Mouse (Mus musculus) megakaryocyte progenitor cell, adult 5-6 weeks (primary cell): ENCODE data around the gene Strc. TPM values are rescaled to one million over a fixed set of nuclear protein-coding genes. Genes with fewer than 3 reads are reported as not detected.

Source experiments
- ATAC-seq: replicated peaks from 2 replicates; pipeline ENCODE4 v1.8.0; 2016; ENCODE audit warnings: mild to moderate bottlenecking, moderate TSS enrichment, inconsistent platforms; ENCODE audit not compliant: poor library complexity
- total RNA-seq, 2 experiments: library from RNA; stranded (forward) in 1 of 2; stranded (reverse) in 1 of 2; fragments of 157-497, 149-512 nt in 1 of 2; fragments of 200-1000 nt in 1 of 2; gene quantifications; 2 replicates each; pipeline versions ENCODE4 v1.2.3 to v1.2.4; 2015 to 2017

The Strc gene
- total RNA-seq, 2 experiments from 2014 or later, result not detected

DNA sequence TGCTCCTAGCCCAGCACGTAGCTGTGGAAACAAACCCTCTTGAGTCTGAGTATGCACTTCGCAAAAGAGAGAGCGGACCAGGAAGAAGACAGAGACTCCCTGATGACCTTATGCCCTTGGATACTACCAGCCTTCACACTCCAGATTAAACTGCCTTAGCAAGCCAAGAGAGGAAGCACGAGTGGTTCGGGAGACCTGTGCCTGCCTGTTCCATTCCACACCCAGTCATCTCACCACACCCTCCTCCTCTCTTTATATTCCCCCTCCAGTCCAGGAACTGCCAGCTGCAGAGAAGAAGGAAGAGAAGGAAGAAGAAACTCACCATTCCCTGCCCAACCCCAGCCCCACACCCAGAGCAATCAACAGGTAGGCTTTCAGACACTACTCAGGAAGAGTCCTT lies 29.5 kb downstream of the Strc start, which contains the start of gene Ckmt1:
Ckmt1 (plus strand) TSS at position 221 of the 400 bp plus-strand sequence.
- ATAC-seq, result no peak

DNA sequence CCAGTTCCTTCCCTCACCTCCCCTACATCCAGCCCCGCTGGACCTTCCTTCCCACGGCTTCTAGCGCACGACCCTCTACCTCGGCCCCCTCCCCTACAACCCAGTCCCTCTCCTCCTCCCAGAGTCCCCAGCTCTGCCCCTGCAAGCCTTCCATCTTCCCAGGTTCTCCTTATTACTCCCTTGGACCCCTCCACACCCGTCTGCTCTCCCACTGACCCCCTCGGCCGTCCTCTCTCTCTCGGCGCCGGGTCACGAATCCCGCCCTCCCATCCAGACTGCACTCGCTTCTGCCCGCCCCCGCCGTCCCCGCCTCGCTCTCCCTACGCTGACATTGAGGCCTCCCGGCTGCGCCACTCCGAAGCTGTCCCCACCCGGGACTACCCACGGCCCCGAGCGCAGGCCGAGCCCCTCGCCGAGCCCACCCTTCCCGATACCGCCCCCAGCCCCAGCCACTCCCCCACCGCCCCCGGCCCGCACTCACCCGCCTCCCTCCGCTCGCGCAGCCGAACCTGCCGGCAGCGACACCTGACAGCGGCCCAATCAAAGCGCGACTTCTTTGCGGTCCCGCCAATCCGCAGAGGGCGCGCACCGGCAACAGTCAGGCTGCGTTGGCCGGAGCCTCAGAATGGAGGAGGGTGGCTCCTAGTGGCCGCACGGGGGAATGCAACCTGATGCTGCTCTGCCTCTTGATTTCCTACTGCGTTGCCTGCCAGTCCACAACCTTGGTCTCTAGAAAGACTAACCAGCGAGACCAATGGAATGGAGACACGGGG lies 32.0 kb downstream of the Strc start, which contains the start of gene Ppip5k1:
Ppip5k1 (minus strand) TSS at position 577 of the 773 bp plus-strand sequence.
- peak; percentile 98 for ATAC-seq

DNA sequence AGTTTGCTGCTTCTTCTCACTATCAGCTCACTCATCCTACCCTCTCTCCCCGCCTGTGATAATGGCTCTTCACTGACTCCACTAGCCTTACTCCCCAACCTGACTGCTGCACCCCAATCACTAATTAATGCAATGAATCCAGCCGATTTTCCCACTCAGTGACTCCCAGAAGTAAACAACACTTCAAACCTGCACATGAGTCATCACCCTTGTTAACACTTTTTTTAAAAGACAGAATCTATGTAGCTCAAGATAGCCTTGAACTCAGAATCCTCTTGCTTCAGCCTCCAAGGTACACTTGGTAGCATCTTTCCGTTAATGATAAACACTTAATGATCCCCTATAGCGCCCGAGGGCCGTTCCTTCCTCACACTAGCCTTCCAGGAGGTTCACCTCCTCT lies 32.6 kb downstream of the Strc start:
- no peak for ATAC-seq

DNA sequence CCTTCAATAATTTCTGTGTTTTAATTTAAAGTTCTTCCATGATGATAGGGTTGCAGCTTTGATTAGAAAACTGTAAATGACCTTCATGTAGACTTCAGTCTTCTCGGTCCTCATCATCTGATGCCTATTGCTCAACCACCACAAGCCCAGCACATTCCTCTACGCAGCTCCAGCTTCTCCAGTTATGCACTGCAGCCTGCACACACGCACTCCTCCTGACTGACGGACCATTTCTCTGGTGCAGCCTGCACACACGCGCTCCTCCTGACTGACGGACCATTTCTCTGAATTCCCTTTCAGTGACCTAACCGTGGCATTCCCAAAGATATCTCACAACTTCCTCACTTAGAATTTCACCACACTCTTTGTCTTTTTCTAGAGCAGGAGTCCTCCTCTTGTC lies 33.8 kb downstream of the Strc start:
- no peak for ATAC-seq

DNA sequence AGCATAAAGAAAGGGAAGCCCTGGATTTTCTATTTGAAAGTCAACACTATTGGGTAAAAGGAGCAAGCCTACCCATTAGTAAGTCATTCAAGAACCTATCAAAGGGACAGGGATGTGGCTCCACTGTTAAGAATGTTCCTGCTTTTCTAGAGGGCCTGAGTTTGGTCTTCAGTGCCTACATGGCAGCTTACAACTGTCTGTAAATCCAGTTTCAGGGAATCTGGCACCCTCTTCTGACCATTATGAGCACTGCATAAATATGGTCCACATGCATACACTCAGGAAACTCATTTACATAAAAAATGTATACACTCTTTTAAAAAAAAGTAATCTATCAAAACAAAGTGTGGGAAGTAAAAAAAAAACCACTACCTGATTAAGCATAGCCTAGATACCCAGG lies 47.9 kb downstream of the Strc start:
- 0 out of 2 replicates have a peak, but pooled peaks have one; percentile 34 for ATAC-seq

DNA sequence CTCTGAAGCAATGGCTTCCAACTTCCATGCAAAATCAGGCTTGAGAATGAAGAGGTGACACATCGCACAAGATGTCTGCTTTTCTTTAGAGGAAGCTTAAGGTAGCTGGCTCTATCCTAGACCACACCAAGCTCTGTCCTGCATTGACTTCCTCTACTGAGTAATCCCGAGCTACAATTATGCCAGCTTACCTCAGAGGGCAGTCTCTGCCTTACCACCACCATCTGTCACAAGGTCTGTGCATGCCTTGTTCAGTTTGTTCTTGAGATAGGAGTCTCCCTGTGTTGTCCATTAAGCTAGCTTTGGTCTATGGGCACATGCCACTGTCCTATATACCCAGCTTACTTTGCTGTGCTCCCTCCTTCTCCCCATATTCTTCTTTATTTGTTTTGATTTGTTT lies 57.5 kb downstream of the Strc start:
- ATAC-seq, result no peak

DNA sequence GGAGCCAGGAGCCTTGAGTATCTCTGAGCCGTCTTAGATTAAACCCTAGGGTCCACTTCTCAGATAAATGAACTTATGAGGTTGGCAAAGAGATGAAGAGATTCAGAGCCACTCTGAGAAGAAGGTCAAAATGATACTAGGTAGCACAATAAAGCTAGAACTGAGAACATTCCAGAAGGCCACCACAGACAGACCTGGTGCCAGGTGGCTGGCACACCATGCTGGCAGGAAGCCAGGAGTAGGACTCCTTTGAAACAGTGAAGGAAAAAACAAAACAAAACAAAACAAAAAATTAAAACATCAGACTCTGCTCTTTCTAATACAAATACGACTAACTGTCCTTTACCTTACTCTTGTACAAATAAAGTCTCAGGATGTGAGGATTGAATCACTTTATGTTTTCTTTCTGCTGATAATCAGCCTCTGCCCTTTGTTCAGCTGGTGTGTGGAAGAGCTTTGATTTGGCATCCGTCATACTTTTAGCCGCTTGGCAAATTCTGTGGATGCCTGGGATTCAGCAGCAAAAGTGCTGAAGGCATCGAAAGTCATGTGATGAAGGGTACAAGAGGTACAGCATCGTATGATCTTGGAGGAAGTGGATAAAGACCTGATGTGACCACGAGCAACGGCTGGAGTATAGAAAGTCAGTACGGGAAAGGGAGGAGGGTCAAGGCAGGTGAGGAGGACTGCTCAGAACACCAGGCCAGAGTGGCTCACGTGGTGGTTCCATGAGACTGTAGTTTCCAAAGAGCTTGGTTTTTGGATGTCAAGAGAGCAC lies 63.1 kb downstream of the Strc start:
- ATAC-seq, result no peak

DNA sequence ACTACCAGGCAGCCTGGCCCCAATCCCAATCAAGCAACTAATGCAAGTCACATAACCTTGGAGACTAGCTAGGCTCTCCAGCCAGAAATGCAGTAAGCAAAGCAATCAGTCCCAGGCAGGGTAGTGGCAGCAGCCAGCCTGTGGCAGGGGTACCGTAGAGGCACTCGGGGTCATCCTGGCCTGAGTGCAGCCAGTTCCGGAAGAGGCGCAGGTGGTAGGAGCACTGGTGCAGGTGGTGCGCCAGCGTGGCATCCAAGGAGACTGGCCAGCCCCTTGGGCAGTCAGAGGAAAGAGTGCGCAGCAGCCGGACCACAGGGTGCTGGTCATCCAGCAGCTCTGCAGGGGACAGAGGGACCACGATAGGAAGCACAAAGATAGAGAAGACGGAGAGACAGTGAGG lies 63.9 kb downstream of the Strc start:
- ATAC-seq, result no peak

DNA sequence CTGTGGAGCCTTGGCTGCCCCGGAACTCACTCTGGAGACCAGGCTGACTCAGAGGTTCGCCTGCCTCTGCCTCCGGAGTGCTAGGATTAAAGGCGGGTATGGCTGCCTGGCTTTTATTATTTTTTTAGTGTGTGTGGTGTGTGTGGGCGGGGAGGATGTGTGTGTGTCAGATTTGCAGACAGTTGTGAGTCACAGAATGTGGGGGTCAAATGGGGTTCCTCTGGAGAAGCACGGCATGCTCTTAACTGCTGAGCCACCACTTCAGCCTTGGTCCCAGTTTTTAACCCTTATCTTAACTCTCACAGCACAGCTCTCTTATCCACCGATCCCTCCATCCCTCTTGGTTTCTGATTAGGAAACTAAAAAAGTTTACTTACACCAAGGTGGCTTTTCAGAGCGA lies 70.7 kb downstream of the Strc start:
- ATAC-seq, result peak; percentile 77

Other genes with a start within 250 kb of the Strc start
- 12.2 and 12.4 TPM in 2 replicates for gene Adal, start 246.7 kb downstream of the Strc start, total RNA-seq (2015)
- 10.6 and 15.4 TPM in 2 replicates for gene Adal, start 246.7 kb downstream of the Strc start, total RNA-seq (2017)
- gene Lcmt2, start 246.5 kb downstream of the Strc start, total RNA-seq (2015), result 11.7 and 12.8 TPM in 2 replicates
- gene Lcmt2, start 246.5 kb downstream of the Strc start, total RNA-seq (2017), result 8.4 and 9.7 TPM in 2 replicates
- gene Tubgcp4, start 216.5 kb downstream of the Strc start, total RNA-seq (2015), result 36.4 and 38.9 TPM in 2 replicates
- gene Tubgcp4, start 216.5 kb downstream of the Strc start, total RNA-seq (2017), result 28.8 and 39.3 TPM in 2 replicates
- gene Zscan29, start 216.0 kb downstream of the Strc start, total RNA-seq (2015), result 18.8 and 21.2 TPM in 2 replicates
- 18.7 and 25.4 TPM in 2 replicates for gene Zscan29, start 216.0 kb downstream of the Strc start, total RNA-seq (2017)
- 17.9 and 21.5 TPM in 2 replicates for gene Trp53bp1, start 115.8 kb downstream of the Strc start, total RNA-seq (2015)
- 35.9 and 36.2 TPM in 2 replicates for gene Trp53bp1, start 115.8 kb downstream of the Strc start, total RNA-seq (2017)
- 0.10 TPM in 1 of 2 replicates, not detected in the other for gene Map1a, start 97.6 kb downstream of the Strc start, total RNA-seq (2015)
- gene Map1a, start 97.6 kb downstream of the Strc start, total RNA-seq (2017), result not detected in 2 replicates
- 4.5 and 4.6 TPM in 2 replicates for gene Ppip5k1, start 31.8 kb downstream of the Strc start, total RNA-seq (2015)
- gene Ppip5k1, start 31.8 kb downstream of the Strc start, total RNA-seq (2017), result 8.3 and 11.3 TPM in 2 replicates
- not detected in 2 replicates for gene Ckmt1, start 29.5 kb downstream of the Strc start, total RNA-seq (2015)
- gene Ckmt1, start 29.5 kb downstream of the Strc start, total RNA-seq (2017), result not detected in 2 replicates
- 499 and 555 TPM in 2 replicates for gene Pdia3, start 26.6 kb upstream of the Strc start, total RNA-seq (2015)
- 404 and 432 TPM in 2 replicates for gene Pdia3, start 26.6 kb upstream of the Strc start, total RNA-seq (2017)
- 1.2 and 2.1 TPM in 2 replicates for gene Catsper2, start 26.6 kb upstream of the Strc start, total RNA-seq (2015)
- 0.62 and 1.8 TPM in 2 replicates for gene Catsper2, start 26.6 kb upstream of the Strc start, total RNA-seq (2017)
- gene Ell3, start 57.1 kb upstream of the Strc start, total RNA-seq (2015), result 0.39 and 0.42 TPM in 2 replicates
- gene Ell3, start 57.1 kb upstream of the Strc start, total RNA-seq (2017), result not detected in 2 replicates
- 273 and 317 TPM in 2 replicates for gene Serf2, start 62.0 kb upstream of the Strc start, total RNA-seq (2015)
- gene Serf2, start 62.0 kb upstream of the Strc start, total RNA-seq (2017), result 230 and 255 TPM in 2 replicates
- 102 and 117 TPM in 2 replicates for gene Hypk, start 66.1 kb upstream of the Strc start, total RNA-seq (2015)
- 106 and 130 TPM in 2 replicates for gene Hypk, start 66.1 kb upstream of the Strc start, total RNA-seq (2017)
- gene Serinc4, start 69.6 kb upstream of the Strc start, total RNA-seq (2015), result not detected in 2 replicates
- 0.74 and 1.5 TPM in 2 replicates for gene Serinc4, start 69.6 kb upstream of the Strc start, total RNA-seq (2017)
- 34.8 and 37.2 TPM in 2 replicates for gene Mfap1b, start 86.9 kb upstream of the Strc start, total RNA-seq (2015)
- 39.6 and 51.1 TPM in 2 replicates for gene Mfap1b, start 86.9 kb upstream of the Strc start, total RNA-seq (2017)
- gene Mfap1a, start 119.5 kb upstream of the Strc start, total RNA-seq (2015), result 20.5 and 25.2 TPM in 2 replicates
- gene Mfap1a, start 119.5 kb upstream of the Strc start, total RNA-seq (2017), result 33.5 and 39.0 TPM in 2 replicates
- gene Wdr76, start 119.6 kb upstream of the Strc start, total RNA-seq (2015), result 38.0 and 40.1 TPM in 2 replicates
- gene Wdr76, start 119.6 kb upstream of the Strc start, total RNA-seq (2017), result 38.9 and 39.1 TPM in 2 replicates